Mouse (Mus musculus): ENCODE measurements around the gene Brwd3.

DNA sequence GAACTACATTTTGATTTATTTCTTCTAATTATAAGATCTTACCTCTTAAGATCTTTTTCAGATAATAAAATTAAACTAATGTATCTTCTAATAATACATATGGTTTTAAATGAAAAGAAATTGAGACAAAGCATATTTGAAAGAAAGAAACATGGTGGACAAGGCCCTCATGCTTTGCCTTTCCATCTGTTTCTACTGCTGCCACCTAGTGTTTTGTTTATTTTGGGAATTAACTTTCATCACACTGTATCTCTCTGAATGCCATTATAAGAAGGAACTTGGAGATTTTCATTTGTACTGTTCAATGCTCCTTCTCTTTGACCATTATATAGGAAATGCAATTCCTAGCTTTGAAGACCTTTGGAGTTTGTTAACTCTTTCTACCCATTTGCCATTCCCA is 109.9 kb downstream of the Brwd3 start:
- peak in 1 of 3 experiments; percentile 69; a peak in 2 of 6 replicates for TF ChIP-seq CTCF (IDR thresholded peaks at IDR 0.05 in 2 of 3, conservative IDR thresholded peaks at IDR 0.05 in 1 of 3; ENCODE audit: control insufficient read depth in 1 of 3, insufficient read depth in 1 of 3, low read depth in 2 of 3, low read length in 3 of 3, poor library complexity in 1 of 3, severe bottlenecking in 1 of 3)
- no peak for TF ChIP-seq EP300 (IDR thresholded peaks at IDR 0.05; ENCODE audit: low read depth in 1 of 2, low read length in 2 of 2)
- no peak for TF ChIP-seq USF2 (IDR thresholded peaks at IDR 0.05; ENCODE audit: borderline replicate concordance in 1 of 2, insufficient read depth in 1 of 2, low read depth in 1 of 2, low read length in 2 of 2)

Data from MEL (cell line).